Mouse (Mus musculus): Measurements from ENCODE around the gene Fmnl1. TPM values are rescaled to one million over a fixed set of nuclear protein-coding genes. Genes with fewer than 3 reads are reported as not detected.

Fmnl1 gene
- polyA plus RNA-seq, 1 experiment from 2014 or later = 2.3 TPM

DNA sequence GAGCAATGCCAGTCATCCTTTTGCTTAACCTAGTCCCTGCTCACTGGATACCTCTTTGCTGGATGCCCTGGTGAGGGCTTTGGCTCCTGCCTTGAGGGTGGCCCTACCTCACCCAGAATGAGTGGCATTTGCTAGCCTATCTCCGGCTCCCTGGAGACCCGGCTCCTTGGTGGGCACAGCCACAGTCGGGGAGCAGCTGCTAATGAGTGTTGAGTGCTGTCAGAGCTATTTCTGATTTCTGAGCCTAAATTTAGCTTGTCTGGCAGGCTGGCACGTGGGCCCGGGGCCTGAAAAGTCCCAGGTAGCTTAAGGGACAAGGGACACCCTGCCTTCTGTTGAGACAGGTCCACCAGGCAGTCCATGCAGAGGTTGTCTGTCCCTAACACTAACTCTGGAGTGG lies 6.3 kb downstream of the Fmnl1 start:
- ATAC-seq = no peak
- Histone ChIP-seq H3K4me1 (ENCODE audit: control insufficient read depth, insufficient read depth, low read length) (peaks cover 6% of the 10 kb centered on the region), H3K36me3 (ENCODE audit: control insufficient read depth, insufficient read depth, low read length) (no peaks in the 10 kb centered on the region), H3K9ac (ENCODE audit: low read depth, low read length) (no peak overlapping the region), H3K27ac (ENCODE audit: low read length) (no peak overlapping the region), H3K9me3 (ENCODE audit: control insufficient read depth, low read length) (no peaks in the 10 kb centered on the region), H3K4me2 (ENCODE audit: low read depth, low read length) (no peak overlapping the region), H3K4me3 (ENCODE audit: low read length) (no peak overlapping the region), H3K27me3 (replicated peaks; ENCODE audit: control insufficient read depth, insufficient read depth, low read length) (no peaks in the 10 kb centered on the region; the same call in 1 of the 2 replicates)
- WGBS = 83% methylated on average over 5 of the region's 5 CpGs

DNA sequence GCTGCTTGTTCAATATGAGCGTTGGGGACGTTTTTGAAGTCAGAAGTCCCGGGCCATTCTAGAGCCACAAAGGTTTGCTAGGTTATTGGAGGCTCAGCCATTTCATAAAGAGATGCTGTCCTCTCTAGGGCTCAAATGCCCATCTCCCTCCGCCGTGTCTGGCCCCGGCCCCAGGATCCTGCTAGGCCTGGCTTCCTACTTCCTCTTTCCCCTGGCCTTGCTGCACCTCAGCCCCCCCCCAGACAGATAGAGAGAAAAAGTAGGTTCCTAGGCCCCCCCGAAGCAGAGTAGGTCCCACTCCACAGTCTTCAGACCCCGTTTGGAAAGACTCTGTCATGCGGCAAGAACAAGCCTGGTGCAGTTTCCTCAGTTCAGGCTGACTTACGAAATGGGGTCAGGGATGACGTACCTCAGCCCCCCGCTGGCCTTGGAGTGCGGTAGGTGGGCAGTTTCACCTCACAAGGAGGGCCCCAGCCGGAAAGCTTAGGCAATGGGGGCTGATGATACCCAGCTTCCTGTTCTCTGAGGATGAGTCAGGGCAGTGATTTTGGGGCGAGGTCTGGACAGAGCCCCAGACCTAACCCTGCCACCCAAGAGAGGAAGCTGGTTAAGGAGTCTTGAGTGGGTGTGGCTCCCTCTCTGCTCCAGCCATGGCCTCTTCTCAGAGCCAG lies 7.0 kb downstream of the Fmnl1 start:
- WGBS = 81% methylated on average over 15 of the region's 15 CpGs
- ATAC-seq = no peak

GRCm38 (mm10) chr11:103178748-103179147 lies 7.8 kb downstream of the Fmnl1 start:
- Histone ChIP-seq H3K9me3 (ENCODE audit: control insufficient read depth, low read length) (no peaks in the 10 kb centered on the region), H3K4me3 (ENCODE audit: low read length) (no peak overlapping the region), H3K9ac (ENCODE audit: low read depth, low read length) (no peak overlapping the region), H3K4me1 (ENCODE audit: control insufficient read depth, insufficient read depth, low read length) (peaks cover 10% of the 10 kb centered on the region), H3K27me3 (replicated peaks; ENCODE audit: control insufficient read depth, insufficient read depth, low read length) (no peaks in the 10 kb centered on the region), H3K4me2 (ENCODE audit: low read depth, low read length) (no peak overlapping the region), H3K27ac (ENCODE audit: low read length) (no peak overlapping the region), H3K36me3 (ENCODE audit: control insufficient read depth, insufficient read depth, low read length) (no peaks in the 10 kb centered on the region)
- 89% methylated on average over 8 of the region's 8 CpGs for WGBS
- no peak for ATAC-seq

More for the DNA sequence above, 7.0 kb downstream of the Fmnl1 start:
- Histone ChIP-seq H3K36me3 (ENCODE audit: control insufficient read depth, insufficient read depth, low read length) (no peaks in the 10 kb centered on the region), H3K4me2 (ENCODE audit: low read depth, low read length) (no peak overlapping the region), H3K27ac (ENCODE audit: low read length) (no peak overlapping the region), H3K9me3 (ENCODE audit: control insufficient read depth, low read length) (no peaks in the 10 kb centered on the region), H3K9ac (ENCODE audit: low read depth, low read length) (no peak overlapping the region), H3K4me3 (ENCODE audit: low read length) (no peak overlapping the region), H3K27me3 (replicated peaks; ENCODE audit: control insufficient read depth, insufficient read depth, low read length) (no peaks in the 10 kb centered on the region), H3K4me1 (ENCODE audit: control insufficient read depth, insufficient read depth, low read length) (peaks cover 10% of the 10 kb centered on the region)

DNA sequence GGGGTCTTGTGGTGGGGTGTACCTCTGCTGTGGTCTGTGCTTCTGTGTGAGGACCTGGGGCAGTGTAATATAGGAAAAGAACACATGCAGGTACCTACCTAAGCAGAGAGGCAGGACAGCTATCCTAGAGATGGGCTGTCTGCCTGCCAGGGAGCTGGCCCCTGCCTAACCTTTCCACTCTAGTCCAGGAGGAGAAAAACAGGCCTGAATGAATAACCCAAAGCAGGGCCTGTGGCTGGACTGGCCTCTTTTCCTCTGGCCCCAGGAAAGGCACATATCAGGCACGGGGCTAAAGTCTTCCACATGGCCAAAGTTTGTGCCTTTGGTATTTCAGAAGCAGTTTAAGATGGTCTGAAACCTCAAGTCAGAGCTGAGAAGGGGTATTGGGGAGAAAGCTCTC lies 9.5 kb downstream of the Fmnl1 start:
- H3K36me3 ChIP-seq (ENCODE audit: control insufficient read depth, insufficient read depth, low read length) = no peaks in the 10 kb centered on the region
- H3K4me3 ChIP-seq (ENCODE audit: low read length) = no peak overlapping the region
- H3K27ac ChIP-seq (ENCODE audit: low read length) = no peak overlapping the region
- 72% methylated on average over 1 of the region's 1 CpGs for WGBS
- H3K9me3 ChIP-seq (ENCODE audit: control insufficient read depth, low read length) = no peaks in the 10 kb centered on the region
- H3K9ac ChIP-seq (ENCODE audit: low read depth, low read length) = no peak overlapping the region
- no peak for ATAC-seq
- peaks cover 10% of the 10 kb centered on the region for H3K4me1 ChIP-seq (ENCODE audit: control insufficient read depth, insufficient read depth, low read length)
- H3K27me3 ChIP-seq (replicated peaks; ENCODE audit: control insufficient read depth, insufficient read depth, low read length) = no peaks in the 10 kb centered on the region
- no peak overlapping the region for H3K4me2 ChIP-seq (ENCODE audit: low read depth, low read length)

DNA sequence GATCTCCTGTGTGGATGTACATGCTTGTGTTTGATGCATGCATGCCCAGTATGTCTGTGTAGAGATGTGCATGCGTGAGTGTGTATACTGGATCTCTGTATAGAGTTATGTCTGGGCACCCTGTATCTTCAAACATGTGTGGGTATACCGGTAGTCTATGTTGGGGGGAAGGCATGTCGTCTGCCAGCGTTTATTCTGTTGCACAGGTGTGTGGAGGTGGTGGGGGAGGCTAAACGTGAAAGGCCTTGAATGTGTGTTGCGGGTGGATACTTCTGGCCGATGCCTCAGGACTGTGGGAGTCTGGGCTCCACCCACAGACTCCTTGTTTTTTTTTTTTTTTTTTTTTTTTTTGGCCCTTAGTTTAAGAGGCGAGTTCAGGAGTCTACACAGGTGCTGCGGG lies 10.4 kb downstream of the Fmnl1 start:
- no peak for ATAC-seq
- no peaks in the 10 kb centered on the region for H3K27me3 ChIP-seq (replicated peaks; ENCODE audit: control insufficient read depth, insufficient read depth, low read length)
- H3K4me1 ChIP-seq (ENCODE audit: control insufficient read depth, insufficient read depth, low read length) = peaks cover 10% of the 10 kb centered on the region
- H3K36me3 ChIP-seq (ENCODE audit: control insufficient read depth, insufficient read depth, low read length) = no peaks in the 10 kb centered on the region
- WGBS = 72% methylated on average over 9 of the region's 9 CpGs
- no peak overlapping the region; the same call in 1 of the 2 replicates for H3K9ac ChIP-seq (ENCODE audit: low read depth, low read length)
- no peaks in the 10 kb centered on the region for H3K9me3 ChIP-seq (ENCODE audit: control insufficient read depth, low read length)
- no peak overlapping the region for H3K4me2 ChIP-seq (ENCODE audit: low read depth, low read length)
- no peak overlapping the region for H3K4me3 ChIP-seq (ENCODE audit: low read length)
- H3K27ac ChIP-seq (ENCODE audit: low read length) = no peak overlapping the region

DNA sequence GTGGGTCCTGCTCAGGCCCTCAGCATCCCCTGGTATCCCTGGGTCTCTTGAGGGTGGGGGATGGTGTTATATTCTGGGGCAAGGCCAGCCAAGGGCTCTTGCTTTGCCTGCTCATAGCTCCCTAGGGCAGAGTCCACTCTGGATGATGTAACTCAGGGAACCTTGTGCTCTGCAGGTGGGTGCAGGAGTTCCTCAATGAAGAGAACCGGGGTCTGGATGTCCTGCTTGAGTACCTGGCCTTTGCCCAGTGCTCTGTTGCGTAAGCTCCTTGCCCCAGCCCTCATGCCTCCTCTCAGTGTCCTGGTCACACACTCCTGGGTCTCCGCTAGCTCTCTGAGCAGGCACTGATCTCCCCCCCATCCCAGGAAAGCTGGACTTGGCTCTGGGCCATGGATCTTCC lies 11.0 kb downstream of the Fmnl1 start:
- WGBS = 77% methylated on average over 3 of the region's 3 CpGs
- Histone ChIP-seq H3K36me3 (ENCODE audit: control insufficient read depth, insufficient read depth, low read length) (no peaks in the 10 kb centered on the region), H3K4me2 (ENCODE audit: low read depth, low read length) (no peak overlapping the region), H3K27me3 (replicated peaks; ENCODE audit: control insufficient read depth, insufficient read depth, low read length) (no peaks in the 10 kb centered on the region), H3K27ac (ENCODE audit: low read length) (no peak overlapping the region; the same call in 1 of the 2 replicates), H3K9me3 (ENCODE audit: control insufficient read depth, low read length) (no peaks in the 10 kb centered on the region), H3K9ac (ENCODE audit: low read depth, low read length) (peak overlapping the region; percentile 6; the same call in 1 of the 2 replicates), H3K4me1 (ENCODE audit: control insufficient read depth, insufficient read depth, low read length) (peaks cover 10% of the 10 kb centered on the region), H3K4me3 (ENCODE audit: low read length) (no peak overlapping the region)
- ATAC-seq = peak; percentile 91

- Histone ChIP-seq H3K4me1 (ENCODE audit: control insufficient read depth, insufficient read depth, low read length) (peaks cover 10% of the 10 kb centered on the region), H3K9ac (ENCODE audit: low read depth, low read length) (no peak overlapping the region), H3K4me3 (ENCODE audit: low read length) (no peak overlapping the region), H3K27me3 (replicated peaks; ENCODE audit: control insufficient read depth, insufficient read depth, low read length) (no peaks in the 10 kb centered on the region), H3K4me2 (ENCODE audit: low read depth, low read length) (no peak overlapping the region), H3K9me3 (ENCODE audit: control insufficient read depth, low read length) (no peaks in the 10 kb centered on the region), H3K36me3 (ENCODE audit: control insufficient read depth, insufficient read depth, low read length) (no peaks in the 10 kb centered on the region), H3K27ac (ENCODE audit: low read length) (no peak overlapping the region)
- no peak for ATAC-seq
- WGBS = 49% methylated on average over 2 of the region's 2 CpGs
Observed at GRCm38 (mm10) chr11:103184891-103185290, 14.0 kb downstream of the Fmnl1 start.

DNA sequence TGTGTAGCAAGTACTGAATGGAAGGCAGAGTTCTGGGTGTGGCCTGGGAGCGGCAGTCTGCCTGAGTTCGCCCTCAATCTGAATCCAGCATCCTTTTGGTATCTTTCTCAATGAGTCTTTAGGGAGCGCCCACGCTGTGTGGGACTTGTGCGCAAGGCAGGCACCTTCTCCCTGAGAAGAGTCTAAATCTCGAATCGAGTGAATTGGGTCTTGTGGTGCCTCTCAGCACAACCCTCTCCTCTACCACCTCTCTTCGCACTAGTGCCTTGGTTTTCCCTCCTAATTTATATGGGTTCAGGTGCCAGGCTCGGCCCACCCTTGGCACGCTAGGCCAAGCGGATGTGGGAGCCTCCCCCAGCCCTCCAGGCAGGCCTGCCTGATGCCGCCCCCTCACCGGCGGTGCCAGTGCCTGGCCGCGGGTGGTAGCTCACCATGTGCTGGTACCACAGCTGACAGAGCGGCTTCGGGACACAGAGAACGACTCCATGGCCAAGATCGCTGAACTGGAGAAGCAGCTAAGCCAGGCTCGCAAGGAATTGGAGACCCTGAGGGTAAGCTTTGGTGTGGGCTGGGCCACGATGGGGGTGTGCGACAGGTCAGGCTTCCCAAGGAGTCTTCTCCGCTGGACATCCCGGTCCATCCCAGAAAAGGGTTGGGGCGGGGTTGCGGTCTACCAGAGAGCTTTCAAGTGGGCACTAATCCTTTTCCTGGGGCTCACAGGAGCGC lies 21.5 kb downstream of the Fmnl1 start:
- 0 out of 2 replicates have a peak, but pooled peaks have one; percentile 3 for ATAC-seq
- 19% methylated on average over 28 of the region's 28 CpGs for WGBS
- H3K9me3 ChIP-seq (ENCODE audit: control insufficient read depth, low read length) = no peaks in the 10 kb centered on the region
- peak overlapping the region; percentile 25 for H3K4me3 ChIP-seq (ENCODE audit: low read length)
- peak overlapping the region; percentile 41; the same call in 1 of the 2 replicates for H3K9ac ChIP-seq (ENCODE audit: low read depth, low read length)
- peaks cover 41% of the 10 kb centered on the region for H3K27me3 ChIP-seq (replicated peaks; ENCODE audit: control insufficient read depth, insufficient read depth, low read length)
- H3K36me3 ChIP-seq (ENCODE audit: control insufficient read depth, insufficient read depth, low read length) = no peaks in the 10 kb centered on the region
- peaks cover 6% of the 10 kb centered on the region; the same call in 1 of the 2 replicates for H3K4me1 ChIP-seq (ENCODE audit: control insufficient read depth, insufficient read depth, low read length)
- H3K27ac ChIP-seq (ENCODE audit: low read length) = no peak overlapping the region
- peak overlapping the region; percentile 55 for H3K4me2 ChIP-seq (ENCODE audit: low read depth, low read length)

DNA sequence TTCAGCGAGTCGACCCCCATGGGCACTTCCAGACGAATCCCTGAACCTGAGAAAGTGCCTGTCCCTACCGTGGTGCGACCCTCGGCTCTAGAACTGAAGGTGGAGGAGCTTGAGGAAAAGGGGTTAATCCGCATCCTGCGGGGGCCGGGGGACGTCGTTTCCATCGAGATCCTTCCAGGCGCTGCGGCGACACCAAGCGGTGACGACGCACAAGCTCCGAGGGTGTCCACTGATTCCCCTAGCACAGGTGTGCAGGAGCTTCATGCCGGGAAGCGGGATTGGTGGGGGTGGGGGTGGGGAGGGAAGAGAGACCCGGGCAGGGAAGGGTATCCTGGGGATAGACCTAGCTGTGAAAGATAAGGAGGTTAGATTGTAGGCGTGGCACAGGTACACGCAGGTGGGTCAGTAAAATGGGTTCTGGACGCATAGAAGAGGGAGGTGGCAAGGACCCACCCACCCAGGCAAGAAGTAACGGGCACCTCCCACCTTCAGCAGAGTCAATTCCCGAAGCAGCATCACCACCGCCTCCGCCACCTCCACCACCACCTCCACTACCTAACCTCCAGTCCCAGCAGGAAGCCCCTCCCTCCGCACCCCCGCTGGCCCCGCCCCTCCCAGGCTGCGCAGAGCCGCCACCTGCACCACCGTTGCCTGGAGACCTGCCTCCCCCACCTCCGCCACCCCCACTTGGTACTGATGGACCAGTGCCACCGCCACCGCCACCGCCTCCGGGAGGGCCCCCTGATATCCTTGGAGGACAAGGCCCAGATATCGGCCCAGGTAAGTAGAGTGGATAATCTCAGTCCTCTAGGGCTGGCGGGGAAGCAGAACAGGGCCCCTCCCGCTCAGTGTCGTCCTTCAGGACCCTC lies 22.3 kb downstream of the Fmnl1 start:
- H3K4me1 ChIP-seq (ENCODE audit: control insufficient read depth, insufficient read depth, low read length) = peaks cover 6% of the 10 kb centered on the region; the same call in 1 of the 2 replicates

More for the DNA sequence above, 22.3 kb downstream of the Fmnl1 start:
- no peaks in the 10 kb centered on the region for H3K9me3 ChIP-seq (ENCODE audit: control insufficient read depth, low read length)
- H3K9ac ChIP-seq (ENCODE audit: low read depth, low read length) = peak overlapping the region; percentile 41; the same call in 1 of the 2 replicates
- 12% methylated on average over 44 of the region's 44 CpGs for WGBS
- H3K36me3 ChIP-seq (ENCODE audit: control insufficient read depth, insufficient read depth, low read length) = no peaks in the 10 kb centered on the region
- no peak overlapping the region for H3K27ac ChIP-seq (ENCODE audit: low read length)
- peak overlapping the region; percentile 55 for H3K4me2 ChIP-seq (ENCODE audit: low read depth, low read length)
- H3K27me3 ChIP-seq (replicated peaks; ENCODE audit: control insufficient read depth, insufficient read depth, low read length) = peaks cover 46% of the 10 kb centered on the region
- H3K4me3 ChIP-seq (ENCODE audit: low read length) = peak overlapping the region; percentile 25
- peak; percentile 62; the same call in 1 of the 2 replicates for ATAC-seq

Data from intestine, embryonic 16.5 days (tissue).